Mouse (Mus musculus): ENCODE data around the gene Rasl12.
A peak's percentile ranks its signal among the peaks of the same experiment; 100 is the strongest.

Gene Rasl12

GRCm38 (mm10) chr9:65393606-65394005 is 4.7 kb upstream of the Rasl12 start:
- no peak for DNase-seq

- no peak for DNase-seq
Observed at GRCm38 (mm10) chr9:65394360-65394759, 3.9 kb upstream of the Rasl12 start.

- no peak for DNase-seq
Observed at GRCm38 (mm10) chr9:65399934-65400333, 1.6 kb downstream of the Rasl12 start.

- peak; percentile 81 for DNase-seq
Observed at GRCm38 (mm10) chr9:65404331-65405183, 6.3 kb downstream of the Rasl12 start.

GRCm38 (mm10) chr9:65405184-65405449 is 6.8 kb downstream of the Rasl12 start:
- DNase-seq: no peak

- no peak for DNase-seq
Observed at GRCm38 (mm10) chr9:65407327-65407726, 9.0 kb downstream of the Rasl12 start.

- DNase-seq: no peak
Observed at GRCm38 (mm10) chr9:65407861-65408260, 9.6 kb downstream of the Rasl12 start.

GRCm38 (mm10) chr9:65408871-65409295 is 10.6 kb downstream of the Rasl12 start:
- DNase-seq: no peak

GRCm38 (mm10) chr9:65410378-65410777 is 12.1 kb downstream of the Rasl12 start:
- no peak for DNase-seq

- DNase-seq: no peak
Observed at GRCm38 (mm10) chr9:65411326-65411725, 13.0 kb downstream of the Rasl12 start.

GRCm38 (mm10) chr9:65417738-65418137 is 19.4 kb downstream of the Rasl12 start:
- DNase-seq: no peak

GRCm38 (mm10) chr9:65419633-65420032 is 21.3 kb downstream of the Rasl12 start:
- DNase-seq: no peak

- DNase-seq: no peak
Observed at GRCm38 (mm10) chr9:65422760-65423501, 24.6 kb downstream of the Rasl12 start, which contains the start of gene Slc51b. Gene Slc51b (minus strand): TSS chr9:65422955.

- no peak for DNase-seq
Observed at GRCm38 (mm10) chr9:65424393-65424792, 26.1 kb downstream of the Rasl12 start.

GRCm38 (mm10) chr9:65427511-65427910 is 29.2 kb downstream of the Rasl12 start:
- DNase-seq: no peak

- DNase-seq: no peak
Observed at GRCm38 (mm10) chr9:65428003-65428402, 29.7 kb downstream of the Rasl12 start.

GRCm38 (mm10) chr9:65430401-65430800 is 32.1 kb downstream of the Rasl12 start:
- no peak for DNase-seq

GRCm38 (mm10) chr9:65430921-65431320 is 32.6 kb downstream of the Rasl12 start:
- no peak for DNase-seq

- peak; percentile 85 for DNase-seq
Observed at GRCm38 (mm10) chr9:65432236-65432635, 33.9 kb downstream of the Rasl12 start.

- DNase-seq: peak; percentile 10
Observed at GRCm38 (mm10) chr9:65434140-65434539, 35.8 kb downstream of the Rasl12 start.

GRCm38 (mm10) chr9:65435211-65435610 is 36.9 kb downstream of the Rasl12 start:
- DNase-seq: no peak

GRCm38 (mm10) chr9:65435671-65436301 is 37.5 kb downstream of the Rasl12 start, which contains the start of gene Mtfmt:
Gene Mtfmt (plus strand): TSS chr9:65435782.
- peak; percentile 93 for DNase-seq

GRCm38 (mm10) chr9:65444692-65445091 is 46.4 kb downstream of the Rasl12 start:
- no peak for DNase-seq

- DNase-seq: no peak
Observed at GRCm38 (mm10) chr9:65447951-65448350, 49.6 kb downstream of the Rasl12 start.
